Mouse (Mus musculus) MEL-GATA-1-ER (cell line): ENCODE data around the gene Sbds.
A peak's percentile ranks its signal among the peaks of the same experiment; 100 is the strongest.

Experiments
- DNase-seq: peaks from one replicate; pipeline ENCODE4 v3.0.0-alpha.2; 2012; ENCODE audit warnings: low read depth; ENCODE audit errors: extremely low read depth

The Sbds gene

DNA sequence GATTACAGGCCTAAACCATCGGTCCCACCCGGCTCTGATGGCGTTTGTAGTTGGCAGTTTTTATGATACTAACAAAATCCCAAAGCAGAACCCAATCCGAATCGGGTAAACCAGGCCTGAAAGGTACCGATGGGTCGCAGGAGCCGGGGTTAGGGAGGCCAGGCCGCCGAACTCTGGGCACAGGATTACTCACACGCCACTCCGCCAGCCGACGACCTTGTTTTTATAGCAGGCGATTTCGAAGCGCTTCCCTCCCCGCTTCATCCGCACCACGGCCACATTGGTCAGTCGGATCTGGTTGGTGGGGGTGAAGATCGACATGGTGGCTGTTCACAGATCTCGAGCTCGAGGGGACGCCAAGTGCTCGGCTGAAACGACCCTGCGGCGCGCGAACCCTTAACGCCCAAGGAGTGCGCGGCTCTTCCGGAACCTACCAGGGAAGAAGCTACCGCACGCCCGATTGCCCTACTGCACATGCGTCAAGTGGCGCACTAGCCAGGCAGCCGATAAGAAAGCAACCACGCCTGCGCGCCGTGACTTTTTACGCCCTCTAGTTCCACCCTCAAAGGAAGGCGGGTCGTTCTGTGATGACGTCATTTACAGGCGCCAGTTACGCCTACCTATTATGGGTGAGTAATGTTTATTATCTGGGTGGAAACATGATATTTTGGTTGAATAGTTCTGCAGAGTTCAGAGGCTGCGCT is at the start of gene Sbds, which contains the start of gene Tyw1:
TSS of gene Sbds (minus strand) at position 514 of the 704 bp plus-strand sequence.
TSS of gene Tyw1 (plus strand) at position 603 of the 704 bp plus-strand sequence.
- DNase-seq = peak; percentile 97

DNA sequence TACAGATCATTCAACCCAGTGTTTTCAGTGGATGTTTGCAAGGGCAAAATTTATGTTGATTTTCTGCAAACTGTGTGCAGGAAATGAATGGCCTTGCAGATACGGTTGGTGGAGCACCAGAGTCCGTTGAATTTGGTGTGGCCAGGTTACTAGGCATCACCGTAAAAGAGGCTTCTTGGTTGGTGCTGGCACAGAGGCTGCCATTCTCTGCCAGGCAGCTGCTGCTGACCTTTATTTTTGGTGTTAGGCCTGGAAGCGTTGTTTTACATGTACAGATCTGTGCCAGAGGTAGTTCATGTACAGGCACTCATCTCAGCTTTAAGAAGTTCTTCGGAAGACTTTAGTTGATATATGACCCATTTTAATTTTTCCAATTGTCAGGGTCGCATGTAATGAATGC is 48.3 kb upstream of the Sbds start:
- no peak for DNase-seq

DNA sequence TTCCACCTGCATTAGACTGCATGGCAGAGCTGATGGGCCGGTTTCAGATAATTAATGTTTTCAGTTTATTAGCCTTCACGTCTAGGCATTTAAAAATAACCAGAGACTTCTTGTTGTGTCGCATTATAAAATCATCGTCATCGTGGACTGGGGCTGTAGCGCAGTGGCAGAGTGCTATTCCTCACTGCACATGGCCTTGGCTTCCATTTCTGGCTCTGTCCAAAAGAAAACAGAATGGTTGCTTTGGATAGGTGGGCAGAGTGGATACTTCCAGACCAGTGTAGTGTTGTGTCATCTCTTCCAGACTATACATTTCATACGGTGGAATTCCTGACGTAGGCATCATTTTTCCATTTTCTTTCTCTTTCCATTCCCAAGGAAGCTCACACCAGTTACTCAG is 44.2 kb upstream of the Sbds start:
- no peak for DNase-seq

DNA sequence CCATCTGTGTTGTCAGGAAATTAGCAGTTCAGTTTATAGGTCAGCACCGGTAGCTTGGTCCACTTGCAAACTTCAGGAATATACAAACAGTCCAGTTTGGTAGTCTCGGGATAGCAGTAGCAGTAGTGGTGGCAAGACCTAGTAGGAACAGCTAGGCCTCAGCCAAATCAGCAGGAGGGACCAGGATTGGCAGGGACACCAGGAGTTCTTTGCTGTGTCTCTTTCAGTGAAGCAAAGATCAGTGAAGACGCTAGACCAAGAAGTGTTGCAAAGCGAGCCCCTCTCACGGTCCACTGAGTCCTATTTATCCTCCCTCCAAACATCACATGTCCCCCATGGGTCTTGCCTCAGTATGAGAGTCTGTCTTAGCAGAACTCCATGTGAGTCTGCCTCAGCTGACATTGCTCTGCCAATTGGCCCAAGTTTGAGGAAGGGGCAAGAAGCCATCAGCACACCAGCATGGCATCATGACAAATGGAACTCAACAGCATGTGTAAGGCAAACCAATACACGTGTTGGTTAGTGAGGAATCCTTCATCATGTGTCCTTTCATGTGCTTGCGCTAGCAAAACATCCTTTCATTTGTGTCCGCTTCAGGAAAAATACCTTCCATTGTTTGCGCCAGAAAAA is 43.6 kb upstream of the Sbds start:
- no peak for DNase-seq

DNA sequence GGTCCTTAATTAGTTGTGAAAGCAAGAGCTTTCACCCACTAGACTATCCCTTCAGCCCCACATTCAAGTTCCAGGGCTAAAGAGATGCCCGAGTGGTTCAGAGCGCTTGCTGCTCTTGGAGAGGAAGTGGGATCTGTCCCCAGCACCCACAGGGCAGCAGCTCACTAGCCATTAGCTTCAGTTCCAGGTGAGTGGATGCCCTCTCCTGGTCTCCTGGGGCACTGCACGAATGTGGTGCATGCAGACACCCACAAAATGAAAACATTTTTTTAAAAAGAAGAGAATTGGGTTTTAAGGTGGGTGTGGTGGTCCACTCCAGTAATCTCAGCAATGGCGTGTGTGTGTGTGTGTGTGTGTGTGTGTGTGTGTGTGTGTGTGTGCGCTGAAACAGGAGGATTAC is 40.7 kb upstream of the Sbds start:
- no peak for DNase-seq

DNA sequence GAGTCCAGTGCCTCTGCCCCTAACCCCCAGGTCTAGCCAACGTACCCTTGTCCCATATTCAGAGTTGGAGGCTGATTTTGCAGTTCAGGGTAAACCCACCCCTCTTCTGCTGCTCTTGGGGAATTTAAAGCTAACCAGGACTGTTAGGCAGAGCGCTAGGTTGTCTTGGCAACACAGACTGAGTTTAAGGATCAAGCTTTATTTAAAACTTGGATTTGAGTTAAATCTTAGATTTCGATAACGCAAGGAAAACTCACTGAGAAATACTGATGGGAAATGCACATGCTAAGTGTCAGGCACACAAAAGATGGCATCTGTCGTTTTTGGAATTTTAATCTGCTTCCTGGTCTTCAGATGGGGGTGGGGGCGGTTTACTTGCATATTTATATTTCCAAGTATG is 39.3 kb upstream of the Sbds start:
- no peak for DNase-seq

DNA sequence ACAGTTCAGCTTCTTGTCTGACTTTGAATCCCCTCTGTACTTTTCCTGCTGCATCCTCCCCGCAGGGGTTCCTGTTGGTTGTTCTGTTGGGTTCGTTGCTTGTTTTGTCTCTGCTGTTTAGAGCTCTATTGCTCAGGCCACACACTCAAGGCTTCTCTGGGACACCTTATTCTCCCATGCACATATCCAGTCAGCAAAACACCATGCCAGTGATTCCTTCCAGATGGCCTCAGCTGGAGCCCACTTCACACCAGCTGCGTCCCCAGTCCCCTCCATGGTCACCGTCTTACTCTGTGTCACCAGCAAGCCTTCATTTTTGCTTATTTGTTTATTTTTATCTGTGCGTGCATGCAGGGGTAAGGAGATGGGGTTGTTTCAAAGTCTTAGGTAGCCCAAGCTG is 38.6 kb upstream of the Sbds start:
- DNase-seq = no peak

DNA sequence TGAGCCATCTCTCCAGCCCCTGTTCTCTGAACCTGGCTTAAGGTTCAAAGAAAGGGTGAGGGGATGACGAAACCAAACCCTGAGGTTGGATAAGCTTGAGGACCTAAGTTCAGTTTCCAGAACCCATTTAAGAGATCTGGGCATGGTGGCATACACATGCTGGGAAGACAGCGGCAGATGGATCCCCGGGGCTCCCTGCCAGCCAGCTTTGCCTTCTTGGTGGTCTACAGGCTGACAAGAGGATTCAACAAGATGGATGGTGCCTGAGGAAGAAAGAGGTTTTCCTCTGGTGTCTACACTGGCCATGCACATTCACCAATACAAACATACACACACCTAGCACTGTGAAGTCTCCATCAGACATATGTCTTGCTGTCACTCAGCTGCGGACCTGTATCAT is 37.6 kb upstream of the Sbds start:
- DNase-seq = no peak

DNA sequence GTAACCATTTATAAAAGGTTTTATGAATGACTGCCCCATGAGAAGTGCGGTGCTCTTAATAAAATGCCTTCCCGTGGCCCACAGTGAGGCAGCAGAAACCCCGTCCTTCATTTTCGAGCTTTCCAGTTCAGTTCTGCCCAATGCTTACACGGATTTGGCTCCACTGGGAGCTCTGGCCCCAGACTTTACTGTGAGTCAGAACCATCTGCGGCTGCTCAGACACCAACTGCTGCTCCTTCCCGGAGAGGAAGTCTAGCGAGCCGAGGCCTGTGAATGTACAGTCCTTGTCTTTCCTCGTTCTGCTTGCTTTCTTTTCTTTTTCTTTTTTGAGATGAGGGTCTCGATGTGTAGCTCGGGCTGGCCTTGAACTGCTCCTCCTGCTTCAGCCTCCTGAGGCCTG is 35.4 kb upstream of the Sbds start:
- no peak for DNase-seq

DNA sequence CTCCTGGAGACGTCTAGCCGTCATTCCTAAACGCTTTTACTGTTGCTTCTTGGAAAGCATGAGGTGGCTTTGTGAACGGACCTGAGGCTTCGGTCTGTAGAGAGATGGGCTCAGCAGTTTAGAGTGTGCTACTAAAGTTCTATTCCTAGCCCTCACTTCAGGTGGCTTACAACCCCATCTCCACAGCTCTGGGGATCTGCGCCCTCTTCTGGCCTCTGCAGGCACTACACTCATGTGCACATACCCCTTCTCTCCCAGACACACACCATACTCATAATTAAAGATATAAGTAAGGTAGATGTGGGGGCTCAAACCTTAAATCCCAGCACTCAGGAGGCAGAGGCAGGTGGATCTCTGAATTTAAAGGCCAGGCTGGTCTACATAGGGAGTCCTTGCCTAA is 34.9 kb upstream of the Sbds start:
- DNase-seq = no peak

DNA sequence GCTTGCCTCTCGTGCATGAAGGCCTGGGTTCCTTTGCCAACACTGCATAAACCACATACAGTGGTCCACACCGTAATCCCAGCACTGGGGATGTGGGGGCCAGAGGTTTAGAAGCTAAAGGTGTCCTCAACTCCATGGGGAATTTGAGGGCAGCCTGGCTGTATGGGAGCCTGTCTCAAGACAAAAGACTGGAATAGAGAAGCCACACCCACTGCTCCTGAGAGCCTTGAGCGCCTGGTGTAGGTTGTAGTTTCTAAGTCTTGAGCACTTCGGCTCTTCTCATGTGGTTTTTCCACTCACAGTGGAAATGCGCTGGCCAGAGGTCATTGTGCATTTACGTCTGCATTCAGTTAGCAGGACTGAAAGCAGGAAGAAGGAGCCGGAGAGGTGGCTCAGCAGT is 32.8 kb upstream of the Sbds start:
- no peak for DNase-seq

DNA sequence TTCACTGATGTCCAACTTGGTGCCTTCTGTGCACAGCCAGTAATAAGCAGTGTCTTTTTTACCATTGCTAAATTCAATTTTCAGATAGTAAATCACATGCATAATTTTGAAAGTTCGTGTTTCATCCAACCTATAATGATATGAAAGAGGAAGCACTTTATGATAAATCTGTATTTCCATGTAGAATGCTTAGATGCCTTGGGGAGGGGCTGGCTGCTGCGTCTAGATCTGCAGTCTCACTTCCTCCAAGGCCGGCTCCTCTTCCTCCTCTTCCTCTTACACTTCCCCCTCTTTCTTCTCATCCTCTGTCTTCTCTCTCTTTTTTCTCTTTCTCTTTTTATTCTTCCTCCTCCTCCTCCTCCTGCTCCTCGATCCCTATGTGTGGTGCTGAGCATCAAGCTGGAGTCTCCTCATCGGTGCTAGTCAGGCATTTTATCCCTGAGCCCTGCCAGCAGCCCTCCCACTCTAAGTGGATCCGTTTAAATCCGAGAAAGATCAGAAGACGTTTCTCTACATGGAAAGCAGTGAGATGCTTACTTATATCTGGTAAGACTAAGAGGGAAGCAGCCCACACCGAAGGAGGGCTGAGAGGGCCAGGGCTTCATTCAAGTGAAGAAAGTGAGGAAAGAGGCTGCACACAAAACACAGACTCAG is 27.9 kb upstream of the Sbds start:
- no peak for DNase-seq

DNA sequence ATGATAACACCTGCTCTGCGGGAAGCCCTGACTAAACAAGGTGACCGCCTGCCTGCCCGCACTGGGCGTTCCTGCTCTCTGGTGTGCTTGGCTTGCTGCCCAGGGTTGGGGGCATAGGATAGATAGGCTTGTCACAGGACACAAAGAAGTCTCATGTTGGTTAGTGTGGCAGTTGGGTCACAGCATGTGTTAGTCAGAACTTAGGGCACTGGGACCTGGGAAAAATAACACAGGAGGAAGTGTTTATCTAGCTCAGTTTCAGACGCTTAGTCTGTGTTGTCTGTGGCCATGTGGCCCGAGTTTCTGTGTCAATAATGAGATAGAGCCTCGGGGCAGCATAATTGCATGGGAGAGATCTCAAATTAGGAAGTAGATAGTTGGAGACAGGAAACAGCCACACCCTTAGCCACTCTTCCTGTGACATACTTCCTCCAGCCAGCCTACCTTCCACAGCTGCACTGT is 22.7 kb upstream of the Sbds start:
- peak; percentile 85 for DNase-seq

DNA sequence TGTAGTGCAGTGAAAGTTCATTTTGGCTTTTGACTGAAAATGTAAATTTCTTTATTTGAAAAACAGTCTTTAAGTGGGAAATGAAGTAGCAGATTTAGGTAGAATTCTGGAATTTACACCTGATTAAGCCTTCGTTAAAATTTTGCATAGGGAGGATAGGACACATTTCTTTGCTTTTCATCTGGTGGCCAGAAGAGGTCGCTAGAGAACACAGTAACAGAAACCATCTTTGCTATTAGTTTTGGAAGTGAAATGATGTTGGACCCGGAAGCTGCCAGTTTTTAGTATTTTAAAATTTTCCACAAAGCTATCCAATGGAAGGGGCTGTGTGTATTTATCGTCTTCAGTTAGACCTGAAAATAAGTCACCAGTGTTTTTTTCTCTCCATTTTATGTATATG is 20.2 kb upstream of the Sbds start:
- DNase-seq = peak; percentile 43

DNA sequence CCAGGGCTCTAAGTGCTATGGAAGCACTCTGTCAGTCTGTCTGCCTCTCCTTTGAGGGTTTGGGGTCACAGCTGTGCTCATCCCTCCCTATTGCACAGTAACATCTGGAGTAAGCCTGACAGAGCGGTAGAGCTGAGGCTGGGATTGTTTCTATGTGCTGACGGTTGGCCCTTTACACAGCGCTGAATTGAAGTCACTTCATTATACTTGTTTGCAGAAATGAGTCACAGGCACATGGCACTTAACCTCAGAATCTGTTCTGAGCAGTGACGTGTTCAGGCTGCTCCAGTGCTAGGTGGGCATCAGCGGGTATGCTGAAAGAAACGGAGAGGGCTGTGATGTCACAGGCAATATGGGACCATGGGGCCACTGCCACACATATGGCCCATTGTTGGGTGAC is 17.7 kb upstream of the Sbds start:
- no peak for DNase-seq

DNA sequence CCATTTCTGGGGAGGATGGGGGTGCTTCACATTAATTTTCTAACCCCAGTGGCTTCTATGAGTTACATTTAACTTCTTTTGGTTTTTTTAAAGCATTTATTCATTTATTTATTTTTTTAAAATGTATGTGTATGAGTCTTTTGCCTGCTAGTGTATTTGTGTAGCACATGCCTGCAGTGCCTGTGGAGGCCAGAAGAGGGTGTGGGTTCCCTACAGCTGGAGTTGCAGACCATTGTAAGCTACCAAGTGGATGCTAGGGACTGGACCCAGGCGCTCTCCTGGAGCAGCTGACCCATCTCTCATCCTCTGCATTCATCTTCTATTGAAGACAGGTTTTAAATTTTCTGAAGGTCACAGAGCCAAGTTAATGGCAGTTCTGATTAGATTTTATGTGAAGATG is 17.0 kb upstream of the Sbds start:
- DNase-seq = no peak

DNA sequence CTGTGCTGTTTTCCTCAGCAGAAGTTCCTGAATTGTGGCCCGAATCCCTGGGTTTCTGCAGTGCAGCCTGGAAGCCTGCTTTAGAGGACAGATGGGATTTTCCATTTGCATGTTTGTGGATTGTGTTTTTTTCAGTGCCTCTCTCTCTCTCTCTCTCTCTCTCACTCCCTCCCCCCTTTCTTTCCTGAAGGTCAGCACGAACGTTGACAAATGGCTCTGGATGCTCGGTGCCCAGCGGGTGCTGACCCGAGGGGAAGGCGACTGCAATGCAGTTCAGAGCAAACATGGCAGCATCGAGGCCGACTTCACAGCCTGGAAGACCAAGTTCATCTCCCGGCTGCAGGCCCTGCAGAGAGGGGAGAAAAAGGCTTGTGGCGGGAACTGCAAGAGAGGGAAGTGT is 13.6 kb upstream of the Sbds start:
- DNase-seq = no peak

DNA sequence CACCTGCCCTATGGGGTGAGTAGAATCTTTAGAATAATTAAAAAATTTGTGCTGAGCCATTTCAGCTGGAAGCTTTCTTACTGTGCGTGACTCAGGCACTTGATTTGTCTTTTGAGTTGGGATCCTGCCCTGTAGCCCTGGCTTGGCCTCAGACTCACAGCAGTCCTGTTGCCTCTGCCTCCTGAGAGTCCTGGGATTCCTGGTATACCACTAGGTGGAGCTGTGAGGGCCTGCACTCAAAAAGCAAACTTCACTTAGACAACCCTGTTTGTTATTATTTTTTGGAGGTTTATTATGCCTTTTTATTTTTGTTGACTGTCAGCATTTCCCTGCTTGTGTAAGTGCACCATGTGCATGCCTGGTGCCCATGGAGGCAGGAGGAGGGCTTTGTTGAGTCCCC is 12.0 kb upstream of the Sbds start:
- no peak for DNase-seq

DNA sequence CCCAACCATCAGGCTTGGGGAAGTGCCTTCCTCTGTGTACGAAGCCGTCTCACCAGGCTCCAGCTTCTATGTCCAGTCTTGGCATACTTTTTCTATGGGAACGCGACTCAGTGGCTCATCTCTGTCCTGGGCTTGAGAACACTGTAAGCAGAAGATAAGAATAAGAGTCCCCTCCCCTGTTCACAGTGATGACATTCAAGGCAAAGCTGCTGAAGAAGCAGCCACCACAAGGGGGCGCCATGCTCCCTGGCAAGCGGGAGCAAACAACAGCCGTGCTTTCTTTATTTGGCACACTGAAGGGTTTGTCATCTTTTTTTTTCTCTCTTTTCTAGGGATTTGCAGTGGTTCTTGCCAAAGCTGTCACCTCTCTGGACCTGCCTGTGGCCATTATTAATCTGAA is 11.3 kb upstream of the Sbds start:
- DNase-seq = peak; percentile 80

DNA sequence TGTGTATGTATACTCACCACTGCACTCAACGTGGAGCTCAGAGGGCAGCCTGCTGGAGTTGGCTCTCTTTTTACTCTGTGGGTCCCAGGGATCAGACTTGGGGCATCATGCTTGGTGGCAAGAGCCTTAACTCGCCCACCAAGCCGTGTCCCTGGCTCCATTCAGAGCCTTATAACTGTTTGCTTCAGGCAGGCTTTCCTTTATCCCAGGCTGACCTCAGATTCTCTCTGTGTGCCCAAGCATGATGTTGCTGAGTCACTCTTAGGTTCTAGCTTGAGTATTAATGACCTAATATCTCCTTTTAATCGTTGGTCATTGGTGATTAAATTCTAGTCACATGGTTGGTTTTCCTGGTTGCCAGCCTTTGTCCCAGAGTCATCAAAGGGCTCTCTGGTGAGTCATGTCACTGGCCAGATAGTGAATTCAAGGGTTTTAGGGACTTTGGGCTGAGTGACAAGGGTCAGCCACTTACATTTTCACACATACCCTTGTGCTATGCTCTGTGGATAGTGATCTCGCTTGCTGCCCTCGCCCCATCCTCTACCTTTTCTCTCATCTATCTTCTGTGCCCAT is 9.2 kb upstream of the Sbds start:
- no peak for DNase-seq

DNA sequence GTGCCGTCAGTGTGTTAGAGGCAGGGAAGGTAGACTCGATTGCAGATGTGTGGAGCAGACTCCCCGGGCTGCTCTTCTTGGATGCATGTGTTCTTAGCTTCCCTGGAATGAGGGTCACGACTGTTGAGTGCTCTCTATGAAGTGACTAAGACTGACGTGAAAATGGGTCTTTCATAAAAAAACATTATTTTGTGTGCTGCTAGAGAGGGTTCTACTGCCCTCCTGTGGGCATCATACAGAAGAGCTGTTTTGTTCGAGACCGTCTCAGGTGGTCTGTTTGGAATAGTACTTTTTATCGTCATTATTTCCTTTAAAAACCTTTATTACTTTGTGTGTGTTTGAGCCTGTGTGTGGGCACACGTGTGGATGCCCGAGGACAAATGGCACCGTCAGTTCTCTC is 8.1 kb upstream of the Sbds start:
- no peak for DNase-seq

DNA sequence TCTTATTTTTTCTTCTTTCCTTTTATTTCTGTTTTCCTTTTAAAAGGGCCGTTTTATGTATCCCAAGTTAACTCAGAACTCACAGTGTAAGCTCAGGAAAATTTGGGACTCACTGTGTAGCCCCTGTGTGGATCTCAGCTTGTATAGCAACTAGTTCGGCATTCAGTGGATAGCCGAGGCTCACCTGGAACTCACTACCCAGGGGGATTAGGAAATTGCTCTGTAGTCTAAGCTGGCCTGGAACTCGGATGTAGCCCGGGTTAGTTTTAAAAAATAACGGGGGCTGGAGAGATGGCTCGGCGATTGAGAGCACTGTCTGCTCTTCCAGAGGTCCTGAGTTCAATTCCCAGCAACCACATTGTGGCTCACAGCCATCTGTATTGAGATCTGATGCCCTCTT is 2.0 kb upstream of the Sbds start:
- DNase-seq = peak; percentile 26
